Mouse (Mus musculus) spleen, postnatal 10 days (tissue): ENCODE measurements at regions not wholly inside any gene's neighbourhood (a gene's known extent, or its start where the extent isn't known, plus 50 kb on each side); places are given as distances from the start of the nearest gene placed in this dataset.
A peak's percentile ranks its signal among the peaks of the same experiment; 100 is the strongest.

Experiments used
- DNase-seq, 2 experiments: peaks; one replicate each; pipeline ENCODE4 v3.0.0; 2021 to 2022; ENCODE audit warnings: low spot score in 2 of 2

DNA sequence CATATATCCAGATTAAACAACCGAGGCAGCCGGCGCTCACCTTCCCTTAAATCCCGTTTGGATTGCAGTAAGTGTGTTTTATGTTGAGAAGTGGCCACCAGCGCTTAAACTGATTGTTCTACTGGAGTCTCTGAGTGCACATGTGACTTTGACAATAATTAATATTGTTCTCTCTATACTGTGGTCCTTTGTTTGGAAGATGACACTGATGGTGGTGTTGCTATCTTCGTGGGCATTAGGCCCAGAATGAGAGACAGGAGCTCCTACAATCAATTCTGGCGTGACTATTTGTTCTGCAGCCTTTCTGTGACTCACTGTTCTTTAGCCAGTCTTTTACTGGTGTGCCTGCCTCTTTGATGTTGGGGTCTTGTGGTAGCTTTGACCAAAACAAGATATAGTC, 240.1 kb upstream of the Zeb2 start:
- DNase-seq = no peak

DNA sequence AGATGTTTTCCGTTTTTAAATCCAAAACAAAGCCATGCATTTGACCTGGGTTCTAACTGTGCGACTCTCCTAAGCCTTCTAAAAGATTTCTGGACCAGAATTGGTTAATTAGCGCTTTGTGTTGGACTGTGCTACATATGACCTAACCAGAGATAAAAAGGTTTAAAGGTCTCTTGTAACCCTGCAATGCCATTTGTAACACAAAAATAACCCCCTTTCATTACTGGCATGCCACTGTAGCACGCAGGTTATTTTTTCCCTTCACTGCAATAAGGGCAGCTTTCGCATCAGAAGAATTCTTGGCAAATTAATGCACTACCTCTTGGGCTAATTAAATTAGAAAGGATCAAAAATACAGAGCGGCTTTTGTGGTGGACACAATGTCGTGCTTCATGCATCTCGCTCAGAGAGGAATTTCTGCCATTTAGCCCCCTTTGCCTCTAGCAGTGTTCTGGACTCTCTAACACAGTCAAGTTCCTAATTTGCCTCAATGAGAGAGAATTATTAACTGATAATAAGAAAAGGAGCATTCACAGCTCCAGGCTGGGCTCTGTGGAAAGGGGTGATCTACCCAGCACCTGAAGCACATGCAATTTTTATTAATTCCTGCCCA, 239.5 kb upstream of the Zeb2 start:
- DNase-seq = no peak

DNA sequence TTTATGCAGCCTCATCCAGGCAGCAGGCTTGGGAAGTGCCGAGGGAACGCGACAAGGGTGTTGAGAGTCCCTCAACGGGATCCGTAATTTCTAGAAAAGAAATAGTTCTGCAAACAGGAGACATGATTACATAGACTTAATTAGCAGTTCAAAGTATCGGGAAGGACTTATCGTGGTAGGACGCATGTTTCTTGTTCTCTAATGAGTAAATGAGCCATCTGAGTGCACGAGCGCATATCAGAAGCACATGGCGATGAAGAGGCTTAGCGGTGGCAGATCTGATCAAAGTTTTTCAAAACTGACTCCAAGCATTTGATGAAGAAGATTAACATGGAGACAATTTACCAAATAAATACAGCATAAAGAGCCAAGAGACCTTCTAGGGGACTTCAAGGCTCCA, 238.8 kb upstream of the Zeb2 start:
- no peak for DNase-seq

DNA sequence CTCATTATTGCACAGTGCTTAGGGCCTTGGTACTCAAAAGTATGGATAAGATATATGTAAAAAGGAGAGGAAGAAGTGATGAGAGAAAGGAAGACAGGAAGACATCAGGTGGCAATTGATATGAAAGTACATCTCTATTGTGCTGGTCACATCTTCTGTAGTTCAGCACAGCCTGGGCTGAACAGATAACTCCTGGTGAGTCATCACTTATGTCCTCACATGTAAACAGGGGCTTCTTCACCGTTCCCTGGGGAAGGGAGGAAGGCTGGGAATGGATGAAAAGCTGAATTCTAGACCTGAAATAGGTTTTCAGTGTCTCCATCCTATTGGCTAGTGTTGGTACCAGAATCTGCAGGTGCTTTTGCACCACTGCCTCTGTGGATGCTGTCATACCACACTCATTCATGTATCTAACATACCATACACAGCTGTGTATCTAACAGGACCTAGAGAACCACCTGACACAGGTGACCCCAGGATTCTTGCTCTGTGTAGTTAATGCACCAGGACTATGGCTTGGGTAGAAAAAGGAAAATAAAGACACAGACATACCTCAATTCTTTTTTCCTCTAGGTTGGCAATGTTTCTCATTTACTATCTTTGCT, 234.4 kb upstream of the Zeb2 start:
- no peak for DNase-seq

- DNase-seq = no peak
Measured at GRCm38 (mm10) chr2:45346358-45346757, 229.2 kb upstream of the Zeb2 start.

- no peak for DNase-seq
Measured at GRCm38 (mm10) chr2:45339866-45340265, 222.7 kb upstream of the Zeb2 start.

DNA sequence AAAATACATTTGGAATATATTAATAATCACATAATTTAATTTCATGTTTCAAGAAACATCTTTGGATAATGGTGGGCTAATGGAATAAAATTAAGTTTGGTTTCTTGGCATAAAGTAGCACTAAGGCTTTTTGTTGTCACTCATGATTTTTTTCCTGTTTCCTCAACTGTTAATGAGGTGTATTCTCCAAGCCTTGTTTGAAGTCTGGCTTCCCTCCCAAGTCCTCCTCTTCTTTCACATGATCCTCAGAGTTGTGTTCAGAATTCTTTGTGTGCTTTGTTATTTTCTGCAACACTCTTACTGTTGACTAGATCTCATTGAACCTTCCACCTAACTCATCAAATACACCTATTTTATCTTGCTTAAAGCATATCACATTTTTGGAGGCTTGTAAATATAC, 221.6 kb upstream of the Zeb2 start:
- no peak for DNase-seq

DNA sequence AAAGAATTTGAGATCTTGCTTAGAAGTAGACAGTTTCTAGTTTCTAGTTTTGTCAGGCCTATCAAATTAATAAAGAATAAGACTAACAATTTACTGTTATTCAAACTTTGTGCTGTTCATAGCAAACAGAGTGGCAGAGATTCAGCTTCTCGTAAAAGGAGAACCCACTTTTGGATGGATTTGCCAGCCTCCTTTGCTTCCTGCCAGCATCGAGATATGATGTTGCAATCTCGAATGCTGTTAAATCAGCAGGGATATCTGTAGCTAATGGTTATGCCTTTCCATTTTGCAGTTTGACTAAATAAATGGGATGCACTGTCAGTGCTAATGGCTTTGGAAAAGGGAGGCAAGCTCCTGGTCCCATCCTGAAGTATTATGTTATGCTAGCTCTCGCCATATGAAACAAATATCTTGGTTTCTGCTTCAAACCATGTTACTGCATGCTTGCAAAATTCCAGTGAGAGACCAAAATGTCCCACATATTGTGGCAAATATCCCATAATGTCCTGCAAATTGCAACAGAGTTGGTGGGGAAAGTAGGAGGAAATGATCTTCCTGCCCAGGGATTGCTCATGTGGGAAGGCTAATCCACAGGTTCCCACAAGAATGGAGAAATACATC, 199.9 kb upstream of the Zeb2 start:
- no peak for DNase-seq

DNA sequence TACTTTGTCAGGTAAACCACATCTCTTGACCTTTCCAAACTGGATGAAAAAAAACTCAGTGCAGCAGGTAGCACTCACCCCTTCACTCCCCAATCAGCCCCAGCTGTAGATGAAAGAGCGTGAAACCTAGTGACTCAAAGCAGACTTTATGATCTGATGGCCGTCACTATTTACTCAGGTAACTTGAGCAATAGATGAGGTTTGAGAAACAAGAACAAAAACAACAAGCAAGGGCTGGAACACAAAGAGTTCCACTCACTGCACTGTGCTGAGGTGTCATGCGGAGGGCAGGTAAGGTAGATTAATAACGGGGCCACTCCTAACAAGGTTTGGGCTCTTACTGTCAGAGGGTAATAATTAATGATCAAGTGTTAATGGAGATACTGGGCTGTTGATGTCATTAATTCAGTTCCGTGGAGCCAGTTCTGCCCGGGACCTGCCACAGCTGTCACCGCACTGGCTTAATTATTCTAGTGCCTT, 170.4 kb upstream of the Zeb2 start:
- DNase-seq = no peak

GRCm38 (mm10) chr2:45283811-45284210, 166.6 kb upstream of the Zeb2 start:
- no peak for DNase-seq

DNA sequence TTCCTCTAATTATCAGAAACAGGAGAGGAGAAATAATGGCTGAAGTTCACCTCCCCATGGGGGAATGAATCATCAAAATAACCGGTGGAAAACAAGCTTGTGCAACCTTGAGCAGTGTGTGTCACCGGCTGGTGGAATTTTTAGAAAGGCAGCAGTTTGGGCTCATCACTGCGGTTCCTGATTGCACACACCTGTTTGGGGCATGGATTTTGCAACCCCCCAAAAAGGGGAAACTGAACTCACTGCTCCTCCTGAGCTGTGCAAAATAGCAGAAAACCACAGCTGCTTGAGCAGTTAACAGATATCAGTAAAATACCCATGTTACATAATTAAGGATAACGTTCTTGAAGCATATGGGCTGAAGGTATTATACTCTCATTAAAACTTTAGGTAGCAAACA, 162.3 kb upstream of the Zeb2 start:
- DNase-seq = peak in 1 of 2 experiments; percentile 45

DNA sequence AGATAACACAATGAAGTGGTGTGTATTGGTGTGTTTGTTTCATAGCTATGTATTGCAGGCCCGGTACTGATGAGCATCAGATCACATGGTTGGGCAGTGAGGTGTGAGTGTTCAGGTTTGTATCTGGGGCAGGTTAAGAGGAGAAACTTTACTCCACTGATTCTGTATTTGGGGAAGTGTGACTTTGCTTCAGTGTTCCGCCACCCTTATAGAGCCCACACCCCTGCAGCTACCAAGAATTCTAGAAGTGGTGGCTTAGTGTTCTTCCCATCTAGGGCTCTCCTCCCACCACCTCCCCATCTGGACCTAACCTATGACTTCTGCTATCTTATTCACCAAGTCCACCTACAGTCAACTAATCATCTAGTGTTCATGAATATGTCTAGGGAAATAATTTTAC, 160.4 kb upstream of the Zeb2 start:
- DNase-seq = no peak

DNA sequence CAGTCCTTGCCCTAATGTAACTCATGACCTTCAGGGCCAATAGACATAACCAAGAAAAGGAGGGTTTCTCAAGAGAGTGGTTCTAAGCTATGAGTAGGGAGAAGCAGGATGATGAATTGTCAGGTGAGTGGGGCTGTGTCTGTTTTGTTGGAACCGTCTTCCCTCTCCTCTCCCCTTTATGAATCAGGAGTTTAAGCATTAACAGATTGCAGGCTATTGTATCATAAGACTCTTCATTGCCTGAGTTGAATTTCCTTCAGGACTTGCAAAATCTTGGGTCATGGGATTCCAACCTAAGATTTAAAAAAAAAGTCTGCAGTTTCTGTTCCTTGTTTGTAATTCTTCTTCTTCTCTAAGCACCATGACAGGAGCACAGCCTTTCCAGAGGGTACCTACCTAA, 159.5 kb upstream of the Zeb2 start:
- no peak for DNase-seq

- DNase-seq = no peak
Measured at GRCm38 (mm10) chr2:45270035-45270434, 152.8 kb upstream of the Zeb2 start.

DNA sequence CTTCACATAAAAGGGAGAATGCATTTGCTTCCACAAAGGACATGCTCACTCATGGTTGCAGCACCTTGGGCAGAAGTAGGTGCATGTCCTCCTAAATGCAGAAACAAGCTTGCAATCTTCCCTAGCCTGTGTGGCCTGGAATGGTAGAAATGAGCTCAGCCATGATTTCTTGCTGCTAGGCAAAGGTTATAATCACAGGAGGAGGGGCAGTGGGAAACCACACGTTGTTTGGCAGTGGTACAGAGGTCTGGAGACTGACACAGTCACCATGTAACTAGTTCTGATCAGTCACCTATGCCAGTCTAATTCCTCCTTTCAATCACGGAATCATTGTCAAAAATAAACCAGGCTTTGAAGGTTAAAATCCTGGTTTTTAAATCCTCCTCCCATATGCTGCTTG, 148.6 kb upstream of the Zeb2 start:
- DNase-seq = no peak

- no peak for DNase-seq
Measured at GRCm38 (mm10) chr2:45261949-45262348, 144.8 kb upstream of the Zeb2 start.

- no peak for DNase-seq
Measured at GRCm38 (mm10) chr2:45258897-45259296, 141.7 kb upstream of the Zeb2 start.

DNA sequence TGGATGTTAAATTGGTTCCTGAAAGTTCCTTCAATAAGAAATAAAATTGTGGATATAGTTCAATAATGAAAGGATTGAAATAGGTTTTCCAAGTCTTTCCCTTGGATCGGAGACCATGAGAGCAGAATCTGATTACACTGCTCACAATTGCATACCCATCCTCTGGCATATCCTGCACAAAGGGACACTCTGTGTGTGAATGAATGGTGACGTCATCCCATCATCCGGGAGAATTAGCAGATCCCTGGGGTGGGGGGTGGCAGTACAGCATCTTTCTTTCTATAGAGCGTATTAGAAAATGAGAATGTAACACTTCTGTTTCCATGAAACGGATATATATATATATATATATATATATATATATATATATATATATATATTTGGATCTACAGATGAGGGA, 139.2 kb upstream of the Zeb2 start:
- DNase-seq = no peak

DNA sequence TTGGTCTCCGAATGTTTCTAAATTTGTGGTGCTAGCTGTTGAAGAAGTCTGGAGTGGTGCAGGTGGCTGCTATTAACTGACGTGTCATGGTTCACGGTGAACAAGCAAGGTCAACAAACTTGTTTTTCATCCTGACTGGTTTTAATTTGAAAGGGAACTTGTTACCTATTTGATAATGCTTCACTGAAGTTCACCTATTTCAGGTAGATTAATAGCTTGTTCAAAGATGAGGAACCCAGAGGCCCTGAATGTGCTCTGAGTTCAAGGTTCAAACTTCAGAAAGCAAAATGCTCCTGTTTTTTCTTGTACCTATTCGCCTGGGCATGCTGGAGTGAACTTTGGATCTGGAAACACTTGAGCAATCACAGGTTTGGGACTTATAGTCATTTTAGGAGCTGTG, 136.7 kb upstream of the Zeb2 start:
- DNase-seq = no peak

- no peak for DNase-seq
Measured at GRCm38 (mm10) chr2:45252321-45252720, 135.1 kb upstream of the Zeb2 start.

DNA sequence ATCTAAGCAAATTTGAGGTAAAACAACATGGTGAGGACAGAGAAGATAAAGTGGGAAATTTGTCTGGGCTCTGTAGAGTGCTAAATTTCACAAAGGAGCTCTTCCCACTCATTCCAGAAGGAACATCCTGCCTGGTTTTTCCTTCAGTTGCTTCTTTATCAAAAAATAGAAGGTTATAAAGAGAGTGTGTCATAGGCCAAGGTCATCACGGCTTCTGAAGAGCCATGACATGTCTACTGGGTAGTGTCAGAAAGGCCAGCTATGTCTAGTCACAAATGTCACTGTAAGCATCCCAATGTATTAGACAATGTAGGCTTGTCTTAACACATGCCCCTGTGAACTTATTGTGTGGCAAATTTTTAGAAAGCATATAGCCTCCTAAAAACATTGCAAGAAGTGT, 132.5 kb upstream of the Zeb2 start:
- DNase-seq = no peak

- no peak for DNase-seq
Measured at GRCm38 (mm10) chr2:45246061-45246945, 129.1 kb upstream of the Zeb2 start.
